Mouse (Mus musculus): ENCODE results near the gene Tfpi.

DNA sequence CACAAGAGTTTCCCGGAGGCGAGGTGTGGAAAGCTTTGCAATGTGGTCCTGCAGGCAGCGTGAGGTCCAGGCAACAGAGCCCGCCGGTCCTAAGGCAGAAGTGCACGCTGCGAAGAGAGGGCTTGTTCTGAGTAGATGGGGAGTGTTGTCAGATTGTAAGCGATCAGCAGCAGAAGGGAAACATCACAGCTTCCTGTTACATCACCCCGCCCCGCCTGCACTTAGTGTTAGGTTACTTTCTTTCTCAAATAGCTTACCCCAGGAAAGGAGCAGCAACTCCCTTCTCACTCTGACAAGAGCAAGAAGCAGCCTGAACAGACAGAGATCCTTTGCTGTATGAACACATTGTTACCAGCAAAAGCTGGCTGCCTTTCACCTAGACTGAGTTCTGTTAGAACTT, 51.4 kb downstream of the Tfpi start, which contains the start of gene Calcrl:
- TF ChIP-seq FLI1 (IDR thresholded peaks at IDR 0.05; ENCODE audit: low read length) (no peak), GATA1 (IDR thresholded peaks at IDR 0.05; ENCODE audit: borderline replicate concordance, low read length) (no peak)

All from megakaryocyte, embryonic 14.5 days (primary cell).